Mouse (Mus musculus): ENCODE results near the gene Irf2bp2. TPM values are rescaled to one million over a fixed set of nuclear protein-coding genes. Genes with fewer than 3 reads are reported as not detected.

Irf2bp2 gene
- total RNA-seq, 2 experiments from 2014 or later: 38.7 to 45.5 TPM

- intact Hi-C loops (cut with DNase I; ENCODE audit: low total_unique reads): loop anchor here (5.0 kb wide), 1 partner anchor 147 kb away; no protein-coding TSS in a partner anchor
- DNase-seq: peak; percentile 52
Observed at GRCm38 (mm10) chr8:126590024-126590529, 3.7 kb downstream of the Irf2bp2 start.

GRCm38 (mm10) chr8:126589507-126590023, 4.2 kb downstream of the Irf2bp2 start:
- no peak for DNase-seq
- intact Hi-C loops (cut with DNase I; ENCODE audit: low total_unique reads): loop anchor here (5.0 kb wide), 1 partner anchor 148 kb away; no protein-coding TSS in a partner anchor

- DNase-seq: no peak
- intact Hi-C loops (cut with DNase I; ENCODE audit: low total_unique reads): no loop called here
Observed at GRCm38 (mm10) chr8:126588636-126589506, 4.9 kb downstream of the Irf2bp2 start.

GRCm38 (mm10) chr8:126587836-126588503, 5.8 kb downstream of the Irf2bp2 start:
- intact Hi-C loops (cut with DNase I; ENCODE audit: low total_unique reads): no loop called here
- DNase-seq: no peak

GRCm38 (mm10) chr8:126586599-126587577, 6.9 kb downstream of the Irf2bp2 start:
- intact Hi-C loops (cut with DNase I; ENCODE audit: low total_unique reads): no loop called here
- DNase-seq: no peak

GRCm38 (mm10) chr8:126586101-126586500, 7.7 kb downstream of the Irf2bp2 start:
- DNase-seq: no peak
- intact Hi-C loops (cut with DNase I; ENCODE audit: low total_unique reads): no loop called here

- DNase-seq: no peak
- intact Hi-C loops (cut with DNase I; ENCODE audit: low total_unique reads): no loop called here
Observed at GRCm38 (mm10) chr8:126585561-126586031, 8.2 kb downstream of the Irf2bp2 start.

- intact Hi-C loops (cut with DNase I; ENCODE audit: low total_unique reads): no loop called here
- no peak for DNase-seq
Observed at GRCm38 (mm10) chr8:126584844-126585231, 8.9 kb downstream of the Irf2bp2 start.

- intact Hi-C loops (cut with DNase I; ENCODE audit: low total_unique reads): no loop called here
Observed at GRCm38 (mm10) chr8:126583971-126584843, 9.6 kb downstream of the Irf2bp2 start.

GRCm38 (mm10) chr8:126583534-126583933, 10.3 kb downstream of the Irf2bp2 start:
- DNase-seq: no peak

More at GRCm38 (mm10) chr8:126583971-126584843, 9.6 kb downstream of the Irf2bp2 start:
- peak; percentile 85 for DNase-seq

GRCm38 (mm10) chr8:126583018-126583417, 10.8 kb downstream of the Irf2bp2 start:
- intact Hi-C loops (cut with DNase I; ENCODE audit: low total_unique reads): no loop called here
- no peak for DNase-seq

More at GRCm38 (mm10) chr8:126583534-126583933, 10.3 kb downstream of the Irf2bp2 start:
- intact Hi-C loops (cut with DNase I; ENCODE audit: low total_unique reads): no loop called here

- DNase-seq: peak; percentile 69
- intact Hi-C loops (cut with DNase I; ENCODE audit: low total_unique reads): no loop called here
Observed at GRCm38 (mm10) chr8:126582509-126582908, 11.3 kb downstream of the Irf2bp2 start.

GRCm38 (mm10) chr8:126581662-126582061, 12.1 kb downstream of the Irf2bp2 start:
- DNase-seq: no peak
- intact Hi-C loops (cut with DNase I; ENCODE audit: low total_unique reads): no loop called here

GRCm38 (mm10) chr8:126580826-126581225, 13.0 kb downstream of the Irf2bp2 start:
- DNase-seq: no peak
- intact Hi-C loops (cut with DNase I; ENCODE audit: low total_unique reads): no loop called here

- intact Hi-C loops (cut with DNase I; ENCODE audit: low total_unique reads): no loop called here
- no peak for DNase-seq
Observed at GRCm38 (mm10) chr8:126580086-126580485, 13.7 kb downstream of the Irf2bp2 start.

GRCm38 (mm10) chr8:126578641-126579040, 15.1 kb downstream of the Irf2bp2 start:
- DNase-seq: no peak
- intact Hi-C loops (cut with DNase I; ENCODE audit: low total_unique reads): no loop called here

- intact Hi-C loops (cut with DNase I; ENCODE audit: low total_unique reads): no loop called here
- no peak for DNase-seq
Observed at GRCm38 (mm10) chr8:126576919-126577318, 16.9 kb downstream of the Irf2bp2 start.

GRCm38 (mm10) chr8:126576086-126576485, 17.7 kb downstream of the Irf2bp2 start:
- intact Hi-C loops (cut with DNase I; ENCODE audit: low total_unique reads): no loop called here

More at GRCm38 (mm10) chr8:126576086-126576485, 17.7 kb downstream of the Irf2bp2 start:
- DNase-seq: no peak

Data from gastrocnemius, postnatal 14 days (tissue).